13 mouse cellular contexts compared by ENCODE assay signal in genomic region chr13:97778698-97779194, GRCm38 (mm10). TPM values are rescaled to one million over a fixed set of nuclear protein-coding genes. Genes with fewer than 3 reads are reported as not detected.
DNase-seq lines count a peak whose midpoint lies in the region; ATAC-seq and TF ChIP-seq lines count a peak whose summit lies in the region.
"Had no signal": no experiment of that assay in that cellular context is flagged by ENCODE, and none has a peak within 500 bp of the region (broad histone marks: within the 10 kb centered on the region; RNA-seq: fewer than 3 reads in every experiment).

No protein-coding gene starts in this region.

- no peaks in the 10 kb centered on the region for H3K9me3 ChIP-seq in heart, postnatal 0 days (replicated peaks; ENCODE audit: control insufficient read depth, low read length)
- no peaks in the 10 kb centered on the region for H3K9me3 ChIP-seq in liver, embryonic 13.5 days (replicated peaks)
- H3K9me3 ChIP-seq in hindbrain, embryonic 14.5 days (ENCODE audit: control insufficient read depth, low read length) = no peaks in the 10 kb centered on the region
- H3K9me3 ChIP-seq in midbrain, embryonic 13.5 days = no peaks in the 10 kb centered on the region

- H3K4me3 ChIP-seq in heart, postnatal 0 days (ENCODE audit: low read depth, low read length) = no peak overlapping the region
- peak overlapping the region; percentile 33 for H3K4me3 ChIP-seq in liver, embryonic 13.5 days (replicated peaks)
- no peak overlapping the region for H3K4me3 ChIP-seq in hindbrain, embryonic 14.5 days (replicated peaks; ENCODE audit: low read length)
- H3K4me3 ChIP-seq in midbrain, embryonic 13.5 days (replicated peaks) = no peak overlapping the region

- H3K9ac ChIP-seq in heart, postnatal 0 days (replicated peaks; ENCODE audit: low read depth, low read length) = no peak overlapping the region
- H3K9ac ChIP-seq in liver, embryonic 13.5 days = peak overlapping the region; percentile 53
- no peak overlapping the region for H3K9ac ChIP-seq in hindbrain, embryonic 14.5 days
- H3K9ac ChIP-seq in midbrain, embryonic 13.5 days (replicated peaks) = no peak overlapping the region

- H3K27me3 ChIP-seq in heart, postnatal 0 days (ENCODE audit: control insufficient read depth, insufficient read depth, low read length) = no peaks in the 10 kb centered on the region
- no peaks in the 10 kb centered on the region for H3K27me3 ChIP-seq in liver, embryonic 13.5 days
- H3K27me3 ChIP-seq in hindbrain, embryonic 14.5 days (ENCODE audit: control insufficient read depth, insufficient read depth, low read length) = no peaks in the 10 kb centered on the region
- no peaks in the 10 kb centered on the region for H3K27me3 ChIP-seq in midbrain, embryonic 13.5 days

- WGBS in heart, postnatal 0 days = 57% methylated on average over 5 of the region's 5 CpGs
- WGBS in liver, embryonic 13.5 days (ENCODE audit: insufficient replicate concordance) = 21% methylated on average over 5 of the region's 5 CpGs
- 90% methylated on average over 5 of the region's 5 CpGs for WGBS in hindbrain, embryonic 14.5 days
- 96% methylated on average over 5 of the region's 5 CpGs for WGBS in midbrain, embryonic 13.5 days

- intact Hi-C loops in heart, postnatal 25 days (cut with DNase I) = no loop called here

- H3K27ac ChIP-seq in heart, postnatal 0 days (ENCODE audit: low read depth) = no peak overlapping the region
- peak overlapping the region; percentile 98 for H3K27ac ChIP-seq in liver, embryonic 13.5 days
- H3K27ac ChIP-seq in hindbrain, embryonic 14.5 days = no peak overlapping the region
- H3K27ac ChIP-seq in midbrain, embryonic 13.5 days = no peak overlapping the region

- DNase-seq in heart, postnatal 0 days (ENCODE audit: low spot score) = peak; percentile 25
- DNase-seq in heart, postnatal 25 days (ENCODE audit: low spot score) = no peak
- DNase-seq in testis, postnatal 10 days (ENCODE audit: low spot score) = peak; percentile 26
- DNase-seq in testis, postnatal 14 days (ENCODE audit: low spot score) = no peak
- peak; percentile 74 for DNase-seq in liver, embryonic 13.5 days
- no peak for DNase-seq in cerebellum, adult 9-11 months
- no peak for DNase-seq in hindbrain, embryonic 14.5 days (ENCODE audit: low spot score)
- DNase-seq: adrenal gland, postnatal 14 days; heart, adult 18-20 months; kidney, postnatal 25 days; lung, adult 2 months; thymus, adult 2 months had no signal

- H3K4me1 ChIP-seq in heart, postnatal 0 days (ENCODE audit: control insufficient read depth, insufficient read depth) = peaks cover 22% of the 10 kb centered on the region
- peaks cover 80% of the 10 kb centered on the region for H3K4me1 ChIP-seq in liver, embryonic 13.5 days (replicated peaks)
- H3K4me1 ChIP-seq in hindbrain, embryonic 14.5 days (replicated peaks; ENCODE audit: control insufficient read depth, insufficient read depth, low read length) = 0 out of 2 replicates have a peak, but pooled peaks cover 6% of the 10 kb centered on the region
- H3K4me1 ChIP-seq in midbrain, embryonic 13.5 days (replicated peaks) = peaks cover 14% of the 10 kb centered on the region

- no peak for ATAC-seq in heart, postnatal 0 days (ENCODE audit: insufficient read depth, low read depth)
- peak; percentile 94 for ATAC-seq in liver, embryonic 13.5 days (ENCODE audit: low read depth)
- no peak for ATAC-seq in hindbrain, embryonic 14.5 days (ENCODE audit: low FRiP score)
- ATAC-seq in midbrain, embryonic 13.5 days = no peak

- no peak overlapping the region for H3K4me2 ChIP-seq in heart, postnatal 0 days (ENCODE audit: low read depth, low read length)
- H3K4me2 ChIP-seq in liver, embryonic 13.5 days = peak overlapping the region; percentile 63
- no peak overlapping the region for H3K4me2 ChIP-seq in hindbrain, embryonic 14.5 days (replicated peaks)
- H3K4me2 ChIP-seq in midbrain, embryonic 13.5 days (replicated peaks) = no peak overlapping the region

- no peak for TF ChIP-seq CTCF in heart, postnatal 0 days (IDR thresholded peaks at IDR 0.05; ENCODE audit: low read depth)

- H3K36me3 ChIP-seq in heart, postnatal 0 days (replicated peaks; ENCODE audit: control insufficient read depth, insufficient read depth, low read length) = no peaks in the 10 kb centered on the region
- no peaks in the 10 kb centered on the region for H3K36me3 ChIP-seq in liver, embryonic 13.5 days
- no peaks in the 10 kb centered on the region for H3K36me3 ChIP-seq in hindbrain, embryonic 14.5 days (replicated peaks; ENCODE audit: control insufficient read depth, insufficient read depth)
- no peaks in the 10 kb centered on the region for H3K36me3 ChIP-seq in midbrain, embryonic 13.5 days

- no peak for TF ChIP-seq EP300 in heart, postnatal 0 days (IDR thresholded peaks at IDR 0.05; ENCODE audit: low read depth)

RNA-seq across cellular contexts. Expression of gene Gm10260, which starts 18.3 kb away (rescaled TPM):
- total RNA-seq in heart, postnatal 0 days (2014; rRNA removed; ENCODE audit: low replicate concordance) = 418 and 531 TPM in 2 replicates
- 2.3 and 3.3 TPM in 2 replicates for polyA plus RNA-seq in heart, postnatal 0 days (2015; fragmentation: Nextera tagmentation; extraction: Ambion mirVana)
- 100 to 1,000 TPM; 106 to 109 TPM for total RNA-seq in heart, postnatal 25 days (2021)
- polyA plus RNA-seq in liver, embryonic 13.5 days (2015; fragmentation: Nextera tagmentation; extraction: Ambion mirVana) = 7.2 and 8.2 TPM in 2 replicates
- 2.2 and 2.9 TPM in 2 replicates for polyA plus RNA-seq in hindbrain, embryonic 14.5 days (2014; fragmentation: Nextera tagmentation; extraction: Ambion mirVana)
- polyA plus RNA-seq in midbrain, embryonic 13.5 days (2015; fragmentation: Nextera tagmentation; extraction: Ambion mirVana) = 3.7 and 4.9 TPM in 2 replicates

Comparison
In these comparisons a context has a peak if more than half of its experiments do, and no peak if none do; other contexts are left out.
1. DNase-seq: peak in heart, postnatal 0 days (single experiment), testis, postnatal 10 days (single experiment) and liver, embryonic 13.5 days (single experiment); none in heart, postnatal 25 days (single experiment), testis, postnatal 14 days (single experiment), cerebellum, adult 9-11 months (single experiment) and hindbrain, embryonic 14.5 days (single experiment).